Mouse (Mus musculus): ENCODE results near the gene Soat2.

The Soat2 gene

DNA sequence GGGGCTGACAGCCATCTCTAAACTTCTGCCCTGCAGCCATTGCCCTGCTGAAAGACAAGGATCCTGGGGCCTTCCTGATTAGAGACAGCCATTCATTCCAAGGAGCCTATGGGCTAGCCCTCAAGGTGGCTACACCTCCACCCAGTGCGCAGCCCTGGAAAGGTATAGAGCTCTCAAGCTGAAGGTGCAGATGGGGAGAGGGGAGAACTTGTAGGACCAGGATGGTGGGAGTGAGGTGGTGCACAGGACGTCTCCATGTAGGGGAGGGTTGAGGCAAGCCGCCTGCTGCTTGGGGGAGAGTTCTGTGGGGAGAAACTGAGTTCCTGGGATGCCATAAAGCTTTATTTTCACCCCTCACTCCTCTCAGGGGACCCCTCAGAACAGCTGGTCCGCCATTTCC, 36.7 kb upstream of the Soat2 start:
- no peak for DNase-seq (ENCODE audit: low spot score)

DNA sequence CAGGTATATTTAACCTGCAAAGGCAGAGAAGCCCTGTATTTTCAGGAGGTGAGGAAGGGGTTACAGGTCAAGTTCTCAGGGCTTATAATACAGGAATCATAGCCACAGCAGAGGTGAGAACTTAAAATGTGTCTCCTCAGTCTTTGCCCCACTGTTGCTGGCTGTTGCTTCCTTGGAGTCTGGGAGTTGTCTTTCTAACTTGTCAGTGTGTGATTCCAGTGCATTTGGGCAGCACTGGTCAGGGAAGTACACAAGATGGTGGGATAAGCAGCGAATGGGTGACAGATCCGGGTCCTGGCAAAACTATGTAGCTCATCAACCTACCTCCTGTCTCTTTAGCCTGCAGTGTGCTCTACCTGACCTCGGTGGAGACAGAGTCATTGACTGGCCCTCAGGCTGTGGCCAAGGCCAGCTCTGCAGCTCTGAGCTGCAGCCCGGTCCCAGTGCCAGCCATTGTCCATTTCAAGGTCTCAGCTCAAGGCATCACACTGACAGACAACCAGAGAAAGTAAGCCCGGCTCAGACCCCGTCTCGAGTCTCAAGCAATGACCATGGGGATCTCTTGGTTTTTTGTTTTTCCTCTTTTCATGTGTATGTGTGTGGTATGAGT, 35.6 kb upstream of the Soat2 start:
- DNase-seq (ENCODE audit: low spot score), result no peak

- DNase-seq (ENCODE audit: low spot score), result no peak
These were observed 34.5 kb upstream of the Soat2 start for GRCm38 (mm10) chr15:102115731-102116231.

- no peak for DNase-seq (ENCODE audit: low spot score)
These were observed 33.4 kb upstream of the Soat2 start for GRCm38 (mm10) chr15:102116753-102117415.

DNA sequence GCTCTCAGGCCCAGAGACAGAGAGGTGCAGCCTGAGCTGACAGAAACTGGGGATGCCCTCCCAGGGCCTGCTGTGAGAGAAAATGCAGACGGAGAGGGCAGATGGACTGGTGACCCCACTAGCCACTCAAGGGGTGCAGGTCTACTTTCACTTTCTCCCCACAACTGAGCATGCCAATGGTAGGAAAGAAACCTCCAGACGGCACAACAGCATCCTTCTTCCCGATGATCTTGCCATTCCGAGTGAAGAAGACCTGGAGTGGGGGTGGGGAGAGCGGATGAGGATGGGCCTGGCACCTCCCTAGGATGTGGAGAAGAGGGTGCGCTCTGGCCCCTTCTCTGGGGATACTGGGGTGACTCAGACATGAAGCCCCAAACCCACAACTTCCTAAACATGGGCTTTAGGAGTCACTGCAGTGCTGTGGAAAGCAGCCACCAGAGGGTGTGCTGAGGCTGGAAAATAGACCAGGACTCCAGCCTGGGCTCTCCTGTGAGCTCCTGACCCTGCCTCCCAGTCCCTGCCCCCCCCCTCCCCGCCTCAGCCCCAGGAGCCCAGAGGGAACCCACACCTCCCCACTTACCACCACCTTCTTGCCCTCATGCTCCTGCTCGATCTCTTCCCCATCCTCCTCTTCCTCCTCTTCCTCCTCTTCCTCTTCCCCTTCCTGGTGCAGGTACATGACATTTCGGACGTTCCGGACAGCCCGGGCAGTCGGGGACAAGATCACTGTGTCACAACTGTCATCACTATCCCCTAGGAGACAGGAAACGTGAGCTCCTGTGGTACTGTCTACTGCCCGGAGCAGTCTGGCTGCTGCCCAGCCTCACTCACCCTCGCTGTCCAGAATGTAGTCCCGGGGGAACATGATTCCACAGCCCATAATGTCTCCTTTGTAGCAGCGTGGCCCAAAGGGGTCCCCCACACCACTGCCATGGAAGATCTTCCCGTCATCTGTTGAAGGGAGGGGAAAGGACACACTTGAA, 32.6 kb upstream of the Soat2 start:
- DNase-seq (ENCODE audit: low spot score), result no peak

DNA sequence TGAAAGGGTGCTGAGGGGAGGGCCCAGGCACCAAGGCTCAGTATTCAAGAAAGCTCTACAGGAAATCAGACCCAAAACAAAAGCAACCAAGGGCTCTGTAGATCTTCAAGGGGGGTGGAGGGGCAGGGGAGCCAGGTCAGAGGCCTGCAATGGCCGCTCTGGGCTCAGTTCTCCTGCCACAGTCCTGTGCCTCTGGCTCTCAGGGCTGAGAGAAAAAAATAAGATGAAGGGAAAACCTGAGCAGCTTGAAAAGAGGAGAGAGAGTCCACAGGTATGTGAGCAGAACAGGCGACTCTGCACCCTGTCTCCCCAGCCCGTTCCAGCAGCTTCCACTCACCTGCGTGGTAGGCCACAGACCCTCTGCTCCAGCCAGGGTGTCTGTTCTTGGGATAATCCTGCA, 31.7 kb upstream of the Soat2 start:
- DNase-seq (ENCODE audit: low spot score), result no peak

GRCm38 (mm10) chr15:102119121-102119830, 31.1 kb upstream of the Soat2 start:
- no peak for DNase-seq (ENCODE audit: low spot score)

DNA sequence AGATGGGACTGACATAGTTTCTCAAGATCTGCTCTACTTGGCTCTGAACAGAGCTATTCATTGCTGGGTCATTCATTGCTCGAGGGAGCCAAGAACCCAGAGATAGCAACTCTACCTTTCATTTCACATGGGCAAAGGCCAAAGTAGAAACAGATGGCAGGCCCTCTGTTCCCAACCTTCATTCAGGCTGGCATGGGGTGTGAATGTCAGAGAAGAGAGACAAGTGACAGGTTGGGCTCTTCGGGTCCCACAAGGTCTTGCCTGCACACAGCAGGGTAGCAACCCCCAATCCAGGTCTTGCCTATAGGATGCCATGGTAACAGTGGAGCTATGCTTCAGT, 30.5 kb upstream of the Soat2 start:
- no peak for DNase-seq (ENCODE audit: low spot score)

GRCm38 (mm10) chr15:102120530-102120929, 29.8 kb upstream of the Soat2 start:
- DNase-seq (ENCODE audit: low spot score), result no peak

DNA sequence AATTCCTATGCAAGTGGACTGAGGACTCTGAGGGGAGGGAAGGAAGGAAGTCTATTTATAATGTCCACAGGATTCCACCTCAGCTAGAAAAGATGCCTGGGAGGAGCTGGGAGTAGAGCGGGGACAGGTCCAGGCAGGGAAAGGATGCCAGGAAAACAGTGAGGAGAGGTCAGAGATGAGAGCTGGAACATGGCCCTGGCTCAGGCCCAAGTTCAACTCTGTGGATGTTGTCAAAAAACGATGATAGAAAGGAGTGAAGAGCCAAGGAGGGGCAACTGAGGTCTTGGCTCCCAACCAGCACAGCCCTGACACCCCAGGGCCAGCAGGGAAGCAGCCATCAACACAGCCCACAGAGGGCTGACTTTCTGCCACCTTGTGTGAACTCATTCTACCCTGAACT, 24.0 kb upstream of the Soat2 start:
- DNase-seq (ENCODE audit: low spot score), result no peak

GRCm38 (mm10) chr15:102133314-102133713, 17.0 kb upstream of the Soat2 start:
- no peak for DNase-seq (ENCODE audit: low spot score)

DNA sequence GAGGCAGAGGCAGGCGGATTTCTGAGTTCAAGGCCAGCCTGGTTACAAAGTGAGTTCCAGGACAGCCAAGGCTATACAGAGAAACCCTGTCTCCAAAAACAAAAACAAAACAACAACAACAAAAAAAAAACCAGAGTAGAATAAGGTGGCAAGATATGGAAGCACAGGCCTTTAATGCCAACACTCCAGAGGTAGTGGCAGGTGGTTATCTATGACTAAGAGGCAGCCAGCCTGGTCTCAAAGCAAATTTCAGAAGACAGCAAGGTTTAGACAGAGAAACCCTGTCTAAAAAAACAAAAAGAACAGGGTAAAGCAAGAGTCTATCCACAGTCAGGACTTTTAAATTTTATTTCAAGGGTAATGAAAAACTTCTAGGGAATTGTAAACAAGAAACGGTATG, 15.6 kb upstream of the Soat2 start:
- no peak for DNase-seq (ENCODE audit: low spot score)

- DNase-seq (ENCODE audit: low spot score), result no peak
These were observed 14.7 kb upstream of the Soat2 start for GRCm38 (mm10) chr15:102135522-102136128.

DNA sequence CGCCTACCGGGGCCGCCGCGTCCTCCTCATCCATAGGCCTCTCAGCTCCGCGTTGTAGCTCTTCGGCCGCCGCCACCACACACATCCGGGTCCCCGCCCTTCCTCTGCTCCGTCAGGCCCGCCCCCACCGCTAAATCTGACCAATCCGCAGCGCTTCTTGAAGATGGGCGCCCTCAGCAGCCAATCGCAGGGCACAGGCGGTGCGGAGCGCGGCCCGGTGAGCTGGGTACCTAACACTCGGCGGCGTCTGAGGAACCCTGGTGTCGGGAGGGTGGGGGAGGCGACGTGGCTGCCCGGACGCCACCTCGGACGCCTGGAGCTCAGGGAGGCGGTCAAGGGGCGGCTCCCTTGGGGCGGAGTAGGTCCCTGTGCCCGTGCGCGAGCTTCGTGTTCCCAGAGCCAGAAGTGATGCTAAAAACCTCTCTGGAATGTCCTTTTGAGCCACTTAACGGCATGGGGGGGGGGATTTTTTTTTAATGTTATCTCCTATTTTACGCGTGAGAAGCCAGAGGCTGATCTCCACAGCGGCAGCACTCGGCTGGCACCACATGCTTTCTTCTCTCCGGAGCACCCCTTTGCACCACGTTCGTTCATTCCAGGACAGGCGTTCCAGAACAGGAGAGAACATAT, 14.1 kb upstream of the Soat2 start, which contains the start of gene Spryd3:
Gene Spryd3 (minus strand): TSS at position 106 of the 630 bp plus-strand sequence.
- DNase-seq (ENCODE audit: low spot score), result peak; percentile 99

- DNase-seq (ENCODE audit: low spot score), result no peak
These were observed 9.2 kb upstream of the Soat2 start for GRCm38 (mm10) chr15:102141120-102141519.

DNA sequence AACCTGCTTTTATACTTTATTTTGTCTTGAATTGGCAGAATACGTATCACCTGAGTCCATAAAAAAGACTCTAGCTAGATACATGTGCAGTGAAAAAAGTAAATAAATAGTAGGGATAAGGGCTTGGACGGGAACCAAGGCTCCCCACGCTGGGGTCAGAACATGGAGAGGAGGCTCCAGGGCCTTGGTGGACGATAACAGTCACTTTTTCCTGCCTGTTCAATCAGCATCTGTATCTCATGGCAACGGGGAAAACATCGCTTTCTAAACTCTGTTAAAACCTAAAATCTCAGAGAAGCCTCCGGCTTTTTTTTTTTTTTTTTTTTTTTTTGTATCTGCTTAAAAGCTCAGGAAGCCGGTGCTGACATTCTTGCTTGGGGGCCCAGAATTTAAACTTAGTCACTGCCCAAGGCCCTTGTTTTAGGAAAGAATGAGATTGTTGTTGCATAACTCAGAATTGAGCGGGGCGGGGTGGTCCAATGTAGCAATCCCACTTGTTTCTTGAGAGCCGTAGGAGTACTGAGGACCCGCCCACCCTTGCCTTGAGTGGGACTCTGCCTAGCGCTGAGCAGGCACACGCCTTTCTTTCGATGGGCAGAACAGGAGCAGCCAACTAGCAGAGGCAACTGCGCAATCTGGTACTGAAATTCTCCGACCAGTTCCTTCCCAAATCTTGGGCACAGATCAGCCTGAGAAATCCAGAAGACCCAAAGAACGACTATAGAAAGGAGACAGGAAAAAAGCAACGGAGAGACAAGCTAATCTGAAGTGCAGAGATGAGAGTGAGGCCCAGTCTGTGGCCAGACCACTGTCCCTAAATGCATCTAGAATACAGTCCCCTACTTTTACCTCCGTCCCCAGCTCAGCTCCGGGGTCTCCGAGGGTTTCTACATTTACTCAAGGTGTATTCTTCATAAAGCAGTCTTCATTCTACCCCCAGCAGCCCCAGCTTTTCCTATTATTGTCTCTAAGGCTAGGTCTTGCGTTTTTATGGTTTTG, 7.1 kb upstream of the Soat2 start:
- DNase-seq (ENCODE audit: low spot score), result no peak

DNA sequence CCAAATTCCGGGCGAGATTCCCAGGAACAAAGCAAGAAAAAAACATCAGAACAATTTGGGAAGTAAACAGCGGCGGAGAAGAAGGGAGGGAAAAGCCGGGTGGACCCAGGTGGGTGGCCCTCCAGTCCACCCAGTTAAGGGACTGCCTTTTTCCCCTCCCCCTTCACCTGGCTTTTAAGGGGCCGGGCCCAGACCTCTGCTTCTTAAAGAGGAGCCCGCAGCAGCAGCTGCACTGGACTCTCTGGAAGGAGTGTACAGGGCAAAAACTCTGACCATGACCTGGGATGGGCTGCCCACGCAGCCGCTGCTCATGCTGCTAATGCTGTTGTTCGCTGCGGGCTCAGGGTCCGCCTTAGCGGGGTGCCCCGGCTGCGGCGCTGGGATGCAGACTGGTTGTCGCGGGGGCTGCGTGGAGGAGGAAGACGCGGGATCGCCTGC, 6.0 kb upstream of the Soat2 start, which contains the start of gene Igfbp6:
Gene Igfbp6 (plus strand): TSS at position 89 of the 438 bp plus-strand sequence.
- DNase-seq (ENCODE audit: low spot score), result no peak

DNA sequence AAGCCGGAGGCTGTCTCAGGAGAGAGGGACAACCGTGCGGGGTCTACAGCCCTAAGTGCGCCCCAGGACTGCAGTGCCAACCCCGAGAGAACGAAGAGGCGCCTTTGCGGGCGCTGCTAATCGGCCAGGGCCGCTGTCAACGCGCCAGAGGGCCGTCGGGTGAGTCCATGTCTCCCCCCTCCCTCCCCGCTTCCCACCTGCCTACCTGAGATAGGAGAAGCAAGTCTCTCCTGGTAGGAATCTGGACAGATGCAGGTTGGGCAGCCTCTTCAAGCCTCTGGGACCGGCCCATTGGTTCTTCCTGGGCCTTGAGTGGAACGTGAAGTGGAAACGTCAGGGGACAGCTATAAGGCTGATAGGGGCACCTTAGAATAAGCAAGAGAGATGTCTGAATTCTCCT, 5.6 kb upstream of the Soat2 start:
- DNase-seq (ENCODE audit: low spot score), result no peak

DNA sequence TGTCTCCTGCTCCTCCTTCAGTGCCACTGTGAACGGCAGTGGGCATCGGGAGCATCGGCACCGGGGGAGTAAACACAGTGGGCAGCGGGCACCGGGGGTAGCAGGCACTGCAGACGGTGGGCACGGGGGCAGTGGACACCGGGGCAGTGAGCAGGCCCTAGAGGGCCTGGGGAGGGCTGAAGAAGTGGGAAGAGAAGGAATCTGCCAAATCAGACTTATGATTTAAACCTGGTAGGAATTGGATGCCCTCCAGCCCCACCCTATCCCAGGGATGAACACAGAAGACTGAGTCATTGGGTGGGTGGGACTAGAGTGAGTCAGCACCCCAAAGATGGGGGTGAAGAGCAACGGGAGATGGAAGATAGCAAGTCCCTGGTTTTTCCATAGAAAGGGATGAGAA, 5.0 kb upstream of the Soat2 start:
- DNase-seq (ENCODE audit: low spot score), result no peak

DNA sequence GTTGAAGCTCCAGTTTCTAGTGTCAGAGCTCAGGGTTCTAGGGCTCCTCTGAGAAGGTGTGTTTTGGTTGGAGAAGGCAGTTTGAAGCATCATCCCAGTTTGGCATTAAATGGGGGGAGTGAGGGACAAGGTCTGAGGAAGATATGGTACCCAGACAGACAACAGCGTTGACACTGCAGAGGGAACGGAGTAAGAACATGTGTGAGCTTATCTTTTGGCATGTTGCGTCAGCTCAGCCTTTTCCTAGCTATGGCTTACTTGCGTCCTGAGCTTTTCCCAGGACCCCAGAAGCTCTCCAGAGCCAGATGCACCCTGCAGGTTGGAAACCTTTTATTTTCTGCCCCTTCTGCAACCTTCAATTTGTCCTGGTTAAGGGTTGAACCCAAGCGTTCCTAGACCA, 4.2 kb upstream of the Soat2 start:
- DNase-seq (ENCODE audit: low spot score), result no peak

Measured in yolk sac, embryonic 10.5 days (tissue).